Mouse (Mus musculus): ENCODE measurements around the gene P3h4.

P3h4 gene

GRCm38 (mm10) chr11:100394353-100395074, 20.1 kb downstream of the P3h4 start:
- ATAC-seq (ENCODE audit: insufficient number of reproducible peaks, low FRiP score, low TSS enrichment), result no peak

DNA sequence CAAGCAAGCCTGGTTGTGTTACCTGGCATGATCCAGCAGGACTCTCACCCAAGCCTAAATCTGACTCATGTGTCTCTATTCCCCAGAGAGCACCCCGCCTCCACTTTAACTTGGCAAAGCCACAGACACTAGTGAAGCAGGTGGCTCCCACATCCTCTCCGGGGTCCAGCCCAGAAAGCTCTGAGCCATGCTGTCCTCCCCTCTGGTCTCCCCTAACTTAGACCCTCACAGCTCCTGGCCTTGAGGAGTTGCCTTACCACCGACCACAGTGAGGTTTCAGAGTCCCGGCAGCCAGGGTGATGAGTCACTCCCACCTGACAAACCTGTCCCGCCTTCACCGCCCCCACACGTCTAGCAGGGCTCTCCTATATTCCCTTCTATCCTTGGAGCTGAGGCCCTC, 20.9 kb downstream of the P3h4 start:
- no peak for ATAC-seq (ENCODE audit: insufficient number of reproducible peaks, low FRiP score, low TSS enrichment)

DNA sequence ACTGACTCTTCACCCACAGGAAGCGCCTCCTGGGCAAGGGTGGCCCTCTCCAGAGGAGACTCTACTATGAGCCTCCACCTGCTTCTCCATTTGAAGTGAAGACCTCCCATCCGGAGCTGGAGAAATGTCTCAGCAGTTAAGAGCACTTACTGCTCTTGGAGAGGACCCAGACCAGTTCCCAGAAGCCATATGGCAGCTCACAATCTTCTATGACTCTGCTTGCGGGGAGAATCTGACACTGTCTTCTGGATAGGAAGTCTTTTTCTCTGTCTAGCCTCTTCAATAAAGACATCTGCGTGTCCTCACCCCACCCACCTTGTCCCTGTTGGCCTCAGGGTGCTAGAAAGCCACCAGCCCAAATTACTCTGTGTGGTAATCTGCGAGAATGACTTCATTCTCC, 21.7 kb downstream of the P3h4 start:
- ATAC-seq (ENCODE audit: insufficient number of reproducible peaks, low FRiP score, low TSS enrichment), result no peak

- ATAC-seq (ENCODE audit: insufficient number of reproducible peaks, low FRiP score, low TSS enrichment), result no peak
Measured at GRCm38 (mm10) chr11:100391884-100392345, 22.7 kb downstream of the P3h4 start.

DNA sequence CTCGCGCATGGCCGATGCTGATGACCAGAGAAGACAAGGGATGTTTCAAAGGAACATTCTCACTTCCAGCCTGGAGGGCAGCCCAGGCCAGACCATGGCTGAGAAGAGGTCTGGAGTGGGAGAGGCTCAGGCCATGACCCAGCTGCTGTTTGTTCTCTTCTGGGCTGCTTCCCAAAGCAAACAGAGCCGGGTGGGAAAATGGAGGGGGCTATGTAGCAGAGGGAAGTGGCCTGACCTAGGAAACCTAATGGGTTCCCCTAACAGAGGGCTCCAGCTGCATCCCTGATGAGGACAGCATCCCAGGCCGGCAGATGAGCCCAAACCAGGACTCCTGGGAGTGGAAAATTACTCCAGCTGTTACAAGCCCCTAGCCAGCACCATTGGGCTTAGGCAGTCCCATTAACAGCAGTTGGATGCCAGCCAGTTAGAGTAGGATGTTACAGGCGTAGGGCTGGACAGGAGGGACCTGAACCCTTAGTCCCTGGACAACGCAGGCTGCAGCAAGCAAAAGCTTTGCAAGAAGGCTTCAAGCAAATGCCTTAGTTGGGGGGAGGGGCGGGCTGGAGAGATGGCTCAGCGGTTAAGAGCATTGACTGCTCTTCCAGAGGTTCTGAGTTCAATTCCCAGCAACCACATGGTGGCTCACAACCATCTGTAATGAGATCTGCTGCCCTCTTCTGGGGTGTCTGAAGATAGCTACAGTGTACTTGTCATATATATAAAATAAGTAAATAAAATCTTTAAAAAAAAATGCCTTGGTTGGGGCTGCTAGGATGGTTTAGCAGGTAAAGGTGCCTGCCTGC, 23.4 kb downstream of the P3h4 start:
- ATAC-seq (ENCODE audit: insufficient number of reproducible peaks, low FRiP score, low TSS enrichment), result no peak

DNA sequence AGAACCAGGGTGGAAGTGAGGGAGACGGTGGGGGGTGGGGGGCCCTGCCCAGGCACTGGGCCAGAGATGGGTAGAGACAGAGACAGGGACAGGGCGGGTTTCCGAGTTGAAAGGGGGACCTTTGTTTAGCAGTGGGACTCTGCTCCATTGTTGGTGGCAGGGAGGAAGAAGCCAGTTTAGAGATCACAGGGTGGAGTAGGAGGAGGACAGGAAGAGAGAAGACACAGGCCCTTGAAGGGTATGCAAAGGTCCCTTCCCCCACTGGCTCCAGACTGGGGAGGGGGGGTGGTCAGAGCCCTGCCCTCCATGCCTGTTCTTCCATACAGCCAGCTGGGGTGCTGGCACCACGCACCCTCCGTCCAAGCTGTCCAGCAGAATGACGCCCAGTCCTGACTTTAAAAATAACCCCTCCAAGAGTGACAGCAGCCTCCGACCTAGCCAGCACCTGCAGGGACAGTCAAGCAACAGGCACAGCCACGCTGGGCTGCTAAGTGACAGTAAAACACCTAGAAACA, 24.6 kb downstream of the P3h4 start:
- ATAC-seq (ENCODE audit: insufficient number of reproducible peaks, low FRiP score, low TSS enrichment), result peak; percentile 67; the same call in 1 of the 2 replicates

- no peak for ATAC-seq (ENCODE audit: insufficient number of reproducible peaks, low FRiP score, low TSS enrichment)
Measured at GRCm38 (mm10) chr11:100388588-100388987, 26.0 kb downstream of the P3h4 start.

DNA sequence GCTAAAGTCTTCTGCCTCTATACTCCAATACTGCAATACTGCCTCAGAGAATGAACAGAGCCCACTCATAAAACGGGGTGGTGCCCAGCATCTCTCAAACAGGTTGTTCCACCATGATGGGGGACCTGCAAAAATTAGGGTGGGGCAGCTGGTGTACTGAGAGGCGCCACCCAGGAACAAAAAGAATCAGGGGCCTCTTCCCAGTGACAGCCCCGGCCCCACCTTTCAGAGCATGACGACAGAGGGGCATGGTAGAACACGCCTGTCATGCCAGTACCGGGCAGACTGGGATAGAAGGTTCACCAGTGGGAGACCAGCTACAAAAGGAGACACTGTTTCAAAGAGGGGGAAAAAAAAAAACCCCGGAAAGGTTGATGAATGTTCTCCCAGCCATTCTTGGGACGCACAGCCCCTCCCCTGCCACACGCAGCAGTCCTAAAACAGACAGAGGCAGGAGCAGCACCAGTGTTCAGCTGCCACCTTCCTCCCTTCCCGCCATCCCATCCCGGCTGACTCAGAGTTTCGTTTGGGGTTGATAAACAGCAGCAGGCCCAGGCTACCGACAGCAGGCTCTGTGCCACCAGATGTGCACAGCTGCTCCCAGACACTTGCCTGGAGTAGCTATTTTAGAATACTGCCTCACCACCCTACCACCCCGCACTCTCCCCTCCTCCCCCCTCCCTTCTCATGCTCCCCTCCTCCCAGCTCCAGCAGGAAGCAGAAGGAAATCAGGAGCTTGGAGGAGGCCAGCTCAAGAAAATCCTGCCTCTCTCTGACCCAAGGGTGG, 26.9 kb downstream of the P3h4 start:
- ATAC-seq (ENCODE audit: insufficient number of reproducible peaks, low FRiP score, low TSS enrichment), result no peak

- no peak for ATAC-seq (ENCODE audit: insufficient number of reproducible peaks, low FRiP score, low TSS enrichment)
Measured at GRCm38 (mm10) chr11:100387111-100387510, 27.5 kb downstream of the P3h4 start.

DNA sequence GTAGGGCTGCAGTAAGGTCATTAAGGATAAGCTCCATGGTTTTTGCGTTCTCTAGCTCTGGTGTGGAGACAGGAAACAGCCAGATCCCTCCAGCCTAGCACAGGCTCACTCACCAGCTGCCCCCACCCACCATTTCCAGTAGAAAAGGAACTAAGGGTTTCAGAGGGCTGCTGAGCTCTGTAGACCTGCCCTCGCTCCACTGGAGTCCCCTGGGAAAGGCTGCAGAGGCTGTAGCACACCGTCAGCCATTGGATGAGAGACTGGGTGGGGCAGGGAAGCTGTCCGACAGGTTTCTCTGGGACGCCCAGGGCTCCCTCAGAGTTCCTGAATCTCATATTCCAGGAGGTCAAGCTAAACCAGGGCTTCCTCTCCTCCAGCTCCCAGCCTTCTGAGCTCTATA, 28.1 kb downstream of the P3h4 start:
- no peak for ATAC-seq (ENCODE audit: insufficient number of reproducible peaks, low FRiP score, low TSS enrichment)

- no peak for ATAC-seq (ENCODE audit: insufficient number of reproducible peaks, low FRiP score, low TSS enrichment)
Measured at GRCm38 (mm10) chr11:100385016-100385415, 29.6 kb downstream of the P3h4 start.

- ATAC-seq (ENCODE audit: insufficient number of reproducible peaks, low FRiP score, low TSS enrichment), result no peak
Measured at GRCm38 (mm10) chr11:100382682-100383081, 32.0 kb downstream of the P3h4 start.

- no peak for ATAC-seq (ENCODE audit: insufficient number of reproducible peaks, low FRiP score, low TSS enrichment)
Measured at GRCm38 (mm10) chr11:100379311-100379710, 35.3 kb downstream of the P3h4 start.

DNA sequence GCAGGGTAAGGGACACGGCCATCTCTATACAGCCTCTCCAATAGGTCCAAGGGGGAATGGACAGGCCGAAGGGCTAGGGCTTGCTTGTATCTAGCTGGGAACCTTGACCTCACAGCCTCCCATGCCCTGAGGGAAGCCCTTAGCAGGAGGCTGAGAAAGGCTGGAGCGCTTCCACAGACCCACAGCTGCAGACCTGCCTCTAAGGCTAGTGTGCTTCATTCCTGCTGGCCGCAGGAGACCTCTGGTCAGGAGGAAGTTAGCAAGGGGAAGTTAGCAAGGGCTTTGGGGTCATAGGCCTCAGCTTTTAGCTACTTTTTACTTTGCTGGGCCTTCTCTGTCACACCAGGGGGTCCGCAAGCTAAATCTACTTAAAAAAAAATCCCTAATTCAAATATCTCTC, 36.2 kb downstream of the P3h4 start:
- no peak for ATAC-seq (ENCODE audit: insufficient number of reproducible peaks, low FRiP score, low TSS enrichment)

- no peak for ATAC-seq (ENCODE audit: insufficient number of reproducible peaks, low FRiP score, low TSS enrichment)
Measured at GRCm38 (mm10) chr11:100377989-100378388, 36.6 kb downstream of the P3h4 start.

DNA sequence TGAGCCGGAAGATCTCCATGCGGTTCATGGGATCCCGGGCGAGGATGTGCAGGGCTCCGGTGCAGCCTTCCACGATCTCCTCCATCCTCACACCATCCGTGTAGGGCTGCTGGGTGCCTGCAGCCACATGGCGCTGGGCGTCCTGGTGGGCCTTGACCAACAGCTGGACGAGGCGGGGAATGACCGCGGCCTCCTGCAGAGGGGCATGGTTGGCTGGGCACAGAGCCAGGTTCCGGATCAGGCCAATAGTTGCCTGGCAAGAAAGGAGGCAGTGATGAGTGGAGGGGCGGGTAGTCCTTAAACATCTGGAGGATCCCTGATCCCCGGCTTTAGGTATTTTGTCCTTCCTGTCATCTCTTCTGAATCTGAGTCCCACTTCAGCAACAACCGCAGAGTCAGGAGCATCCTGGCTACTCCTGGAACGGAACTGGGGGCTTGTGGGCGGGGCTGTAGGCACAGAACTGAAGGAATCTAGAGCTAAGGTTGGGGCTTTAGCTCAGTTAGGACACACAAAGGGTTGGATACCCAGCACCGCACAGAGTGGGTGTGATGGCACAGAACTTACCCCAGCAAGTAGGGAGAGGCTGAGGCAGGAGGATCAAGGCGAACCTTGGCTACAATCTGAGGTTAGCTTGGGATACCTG, 37.8 kb downstream of the P3h4 start:
- no peak for ATAC-seq (ENCODE audit: insufficient number of reproducible peaks, low FRiP score, low TSS enrichment)

DNA sequence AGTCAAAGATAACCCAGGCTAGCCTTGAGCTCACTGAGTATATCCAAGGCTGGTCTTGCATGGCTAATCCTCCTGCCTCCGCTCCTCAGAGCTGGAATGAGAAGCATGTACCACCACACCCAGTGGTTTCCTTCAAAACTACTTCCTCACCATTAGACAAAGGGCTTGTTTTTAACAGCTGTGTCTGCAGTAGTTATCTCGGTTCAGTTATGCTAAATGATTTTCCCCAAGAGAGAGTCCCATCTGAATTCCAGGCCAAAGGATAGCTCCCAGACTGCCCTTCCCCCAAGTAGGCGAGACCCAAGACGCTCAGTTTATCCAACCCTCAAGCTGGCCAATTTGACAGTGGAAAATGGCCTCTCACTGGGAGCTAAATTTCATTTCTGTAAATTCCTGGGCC, 38.6 kb downstream of the P3h4 start:
- no peak for ATAC-seq (ENCODE audit: insufficient number of reproducible peaks, low FRiP score, low TSS enrichment)

- no peak for ATAC-seq (ENCODE audit: insufficient number of reproducible peaks, low FRiP score, low TSS enrichment)
Measured at GRCm38 (mm10) chr11:100375127-100375526, 39.5 kb downstream of the P3h4 start.

DNA sequence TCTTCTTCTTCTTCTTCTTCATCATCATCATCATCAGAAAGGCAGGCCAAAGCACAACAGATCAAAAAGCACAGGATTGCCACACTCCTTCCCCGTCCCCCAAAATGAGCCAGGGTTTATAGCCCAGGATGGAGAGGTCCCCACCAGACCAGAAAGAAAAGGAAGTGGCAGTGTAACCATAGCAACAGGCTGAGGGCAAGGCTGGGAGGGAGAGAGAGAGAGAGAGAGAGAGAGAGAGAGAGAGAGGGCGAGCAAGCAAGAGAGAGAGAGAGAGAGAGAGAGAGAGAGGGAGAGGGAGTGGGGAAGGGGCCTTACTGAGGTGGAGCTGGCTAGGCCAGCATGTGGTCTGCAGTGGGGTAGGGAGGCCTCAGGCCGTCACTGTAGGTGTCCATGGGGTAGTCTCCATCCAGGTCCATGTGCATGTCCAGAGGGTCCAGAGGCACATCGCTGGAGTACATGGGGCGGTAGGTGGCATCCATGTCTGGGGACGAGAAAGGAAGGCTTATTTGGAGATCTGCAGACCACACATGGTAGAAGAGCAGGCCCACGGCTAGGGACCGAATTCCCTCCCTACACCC, 42.6 kb downstream of the P3h4 start:
- ATAC-seq (ENCODE audit: insufficient number of reproducible peaks, low FRiP score, low TSS enrichment), result no peak

- ATAC-seq (ENCODE audit: insufficient number of reproducible peaks, low FRiP score, low TSS enrichment), result no peak
Measured at GRCm38 (mm10) chr11:100369822-100370221, 44.8 kb downstream of the P3h4 start.

Data from cerebellum, adult (tissue).